Comparison of ENCODE assay signal across 8 mouse cellular contexts in genomic region chrX:94122709-94123058, GRCm38 (mm10). TPM values are rescaled to one million over a fixed set of nuclear protein-coding genes. Genes with fewer than 3 reads are reported as not detected.
A peak's percentile ranks its signal among the peaks of the same experiment; 100 is the strongest.
DNase-seq lines count a peak whose midpoint lies in the region; ATAC-seq and TF ChIP-seq lines count a peak whose summit lies in the region.

No protein-coding gene starts in this region.

- DNase-seq in lung, adult 2 months = peak; percentile 58
- no peak for DNase-seq in lung, postnatal 36 days
- DNase-seq in embryonic facial prominence, embryonic 10.5 days (ENCODE audit: low spot score) = no peak
- no peak for DNase-seq in midbrain, embryonic 14.5 days
- no peak for DNase-seq in left cerebral cortex, adult 9 months (ENCODE audit: low spot score in 2 of 2)
- no peak for DNase-seq in embryo, embryonic 11 days
- no peak for DNase-seq in kidney, postnatal 10 days

- H3K9ac ChIP-seq in hindbrain, embryonic 12.5 days = peak overlapping the region; percentile 95
- H3K9ac ChIP-seq in midbrain, embryonic 14.5 days (replicated peaks; ENCODE audit: low read length) = peak overlapping the region; percentile 90

- H3K27me3 ChIP-seq in embryonic facial prominence, embryonic 10.5 days (replicated peaks; ENCODE audit: low read depth, poor library complexity, severe bottlenecking) = peaks cover 98% of the 10 kb centered on the region
- H3K27me3 ChIP-seq in hindbrain, embryonic 12.5 days = peaks cover 60% of the 10 kb centered on the region
- H3K27me3 ChIP-seq in midbrain, embryonic 14.5 days (ENCODE audit: control insufficient read depth, insufficient read depth, low read length) = peaks cover 13% of the 10 kb centered on the region; the same call in 1 of the 2 replicates

- H3K4me3 ChIP-seq in lung, adult 2 months (replicated peaks; ENCODE audit: extremely low read depth, low read depth, low read length) = peak overlapping the region; percentile 57
- H3K4me3 ChIP-seq in embryonic facial prominence, embryonic 10.5 days = peak overlapping the region; percentile 70
- peak overlapping the region; percentile 64 for H3K4me3 ChIP-seq in hindbrain, embryonic 12.5 days
- H3K4me3 ChIP-seq in midbrain, embryonic 14.5 days (replicated peaks; ENCODE audit: low read depth, low read length) = peak overlapping the region; percentile 55

- peak overlapping the region; percentile 46 for H3K4me2 ChIP-seq in hindbrain, embryonic 12.5 days (replicated peaks)
- peak overlapping the region; percentile 48 for H3K4me2 ChIP-seq in midbrain, embryonic 14.5 days (ENCODE audit: low read length)

- H3K36me3 ChIP-seq in embryonic facial prominence, embryonic 10.5 days (replicated peaks) = no peaks in the 10 kb centered on the region
- no peaks in the 10 kb centered on the region for H3K36me3 ChIP-seq in hindbrain, embryonic 12.5 days
- H3K36me3 ChIP-seq in midbrain, embryonic 14.5 days (ENCODE audit: control insufficient read depth, insufficient read depth, low read length) = no peaks in the 10 kb centered on the region

- no peak for TF ChIP-seq POLR2A in lung, adult 2 months (IDR thresholded peaks at IDR 0.05; ENCODE audit: borderline replicate concordance, extremely low read depth, low read depth, low read length)

- H3K27ac ChIP-seq in embryonic facial prominence, embryonic 10.5 days (replicated peaks) = peak overlapping the region; percentile 98
- H3K27ac ChIP-seq in hindbrain, embryonic 12.5 days = peak overlapping the region; percentile 100
- H3K27ac ChIP-seq in midbrain, embryonic 14.5 days (replicated peaks; ENCODE audit: low read depth, low read length) = peak overlapping the region; percentile 99

- H3K9me3 ChIP-seq in embryonic facial prominence, embryonic 10.5 days = peaks cover 13% of the 10 kb centered on the region
- peaks cover 3% of the 10 kb centered on the region; the same call in 1 of the 2 replicates for H3K9me3 ChIP-seq in hindbrain, embryonic 12.5 days (replicated peaks)
- H3K9me3 ChIP-seq in midbrain, embryonic 14.5 days (ENCODE audit: control insufficient read depth, low read length) = no peaks in the 10 kb centered on the region

- 45% methylated on average over 53 of the region's 53 CpGs for WGBS in lung, adult 2 months
- 36% methylated on average over 53 of the region's 53 CpGs for WGBS in embryonic facial prominence, embryonic 10.5 days
- 25% methylated on average over 27 of the region's 53 CpGs for WGBS in hindbrain, embryonic 12.5 days
- 29% methylated on average over 51 of the region's 53 CpGs for WGBS in midbrain, embryonic 14.5 days

- peak; percentile 84 for ATAC-seq in hindbrain, embryonic 12.5 days (ENCODE audit: low FRiP score)
- ATAC-seq in midbrain, embryonic 14.5 days (ENCODE audit: low FRiP score, low TSS enrichment) = peak; percentile 79

- no peak for TF ChIP-seq CTCF in lung, adult 2 months (IDR thresholded peaks at IDR 0.05; ENCODE audit: insufficient read depth, low read length)

- H3K4me1 ChIP-seq in lung, adult 2 months (ENCODE audit: control insufficient read depth, insufficient read depth, low read length) = no peaks in the 10 kb centered on the region; the same call in 1 of the 2 replicates
- H3K4me1 ChIP-seq in embryonic facial prominence, embryonic 10.5 days = 0 out of 2 replicates have a peak, but pooled peaks cover 7% of the 10 kb centered on the region
- H3K4me1 ChIP-seq in hindbrain, embryonic 12.5 days = no peaks in the 10 kb centered on the region
- H3K4me1 ChIP-seq in midbrain, embryonic 14.5 days (ENCODE audit: control insufficient read depth, insufficient read depth, low read length) = no peaks in the 10 kb centered on the region

RNA-seq across cellular contexts. Expression of gene Zfx, which starts 0.8 kb away (rescaled TPM):
- 3.7 and 7.2 TPM in 2 replicates for polyA plus RNA-seq in lung, adult 2 months (2012; rRNA removed)
- polyA plus RNA-seq in embryonic facial prominence, embryonic 10.5 days (2016; fragmentation: Nextera tagmentation; extraction: Ambion mirVana) = 26.2 and 29.3 TPM in 2 replicates
- 26.4 and 28.2 TPM in 2 replicates for polyA plus RNA-seq in hindbrain, embryonic 12.5 days (2016; fragmentation: Nextera tagmentation; extraction: Ambion mirVana)
- 25.7 and 31.3 TPM in 2 replicates for polyA plus RNA-seq in midbrain, embryonic 14.5 days (2014; fragmentation: Nextera tagmentation; extraction: Ambion mirVana)
